Mouse (Mus musculus): ENCODE measurements around the gene 2510009E07Rik.

DNA sequence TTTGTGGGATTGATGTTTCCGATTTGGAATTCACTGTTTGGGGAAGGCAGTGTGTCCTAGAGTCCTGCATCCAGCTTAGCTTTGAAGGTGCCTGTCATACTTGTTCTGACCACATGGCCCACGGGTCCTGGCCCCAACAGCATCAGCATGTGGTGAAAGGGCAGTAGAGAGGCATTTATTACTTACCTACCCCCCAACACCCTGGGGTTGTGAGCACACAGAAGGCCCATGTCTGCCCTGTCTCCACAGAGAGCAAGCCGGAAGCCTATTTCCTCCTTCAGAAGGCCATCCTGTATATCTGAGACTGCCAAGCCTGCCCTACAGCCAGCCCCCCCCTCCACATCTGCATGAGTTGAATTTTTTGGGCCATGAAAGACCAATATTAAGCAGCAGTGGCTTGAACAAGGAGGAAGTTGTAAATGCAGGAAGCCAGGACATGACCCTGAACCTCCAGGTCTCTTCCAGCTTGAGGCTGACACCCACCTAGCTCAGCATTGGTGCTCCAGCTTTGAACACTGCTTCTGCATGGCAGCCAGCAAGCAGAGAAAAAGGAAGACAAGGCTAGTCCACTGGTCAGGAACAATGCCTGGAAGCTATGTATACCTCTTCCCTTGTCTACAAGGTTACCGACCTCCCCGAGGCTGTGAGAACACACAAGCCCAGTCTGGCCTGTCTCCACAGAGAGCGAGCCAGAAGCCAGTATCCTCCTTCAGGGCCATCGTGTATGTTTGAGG is 53.5 kb downstream of the 2510009E07Rik start:
- TF ChIP-seq EP300 (IDR thresholded peaks at IDR 0.05; ENCODE audit: low read depth) (no peak), CTCF (IDR thresholded peaks at IDR 0.05; ENCODE audit: low read depth) (no peak)
